Mouse (Mus musculus): ENCODE data around the gene BC030499. TPM values are rescaled to one million over a fixed set of nuclear protein-coding genes. Genes with fewer than 3 reads are reported as not detected.
"Not testable (repeated sequence)": the region's sequence is repeated elsewhere in the genome, so short reads cannot be mapped to it uniquely, and the experiment has no call there.

The BC030499 gene
- polyA plus RNA-seq, 1 experiment from 2014 or later, result 0.29 TPM

DNA sequence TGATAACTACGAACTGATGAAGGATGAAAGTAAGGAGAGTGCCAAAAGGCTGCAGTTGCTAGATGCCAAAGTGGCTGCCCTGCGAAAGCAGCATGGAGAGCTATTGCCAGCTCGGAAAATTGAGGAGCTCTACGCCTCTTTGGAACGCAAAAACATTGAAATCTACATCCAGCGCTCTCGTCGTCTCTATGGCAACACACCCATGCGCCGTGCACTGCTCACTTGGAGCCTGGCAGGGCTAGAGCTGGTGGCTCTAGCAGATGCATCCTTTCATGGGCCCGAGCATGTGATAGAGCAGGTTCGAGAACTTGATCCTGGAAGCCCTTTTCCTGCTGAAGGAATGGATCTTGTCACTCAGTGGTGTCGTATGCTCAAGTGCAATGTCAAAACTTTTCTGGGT lies 18.7 kb upstream of the BC030499 start:
- no peak for ATAC-seq (ENCODE audit: low FRiP score, low read depth)
- Histone ChIP-seq H3K4me1 (no peaks in the 10 kb centered on the region), H3K36me3 (peaks cover 90% of the 10 kb centered on the region), H3K4me2 (replicated peaks) (no peak overlapping the region), H3K27ac (replicated peaks) (no peak overlapping the region), H3K4me3 (no peak overlapping the region), H3K27me3 (no peaks in the 10 kb centered on the region), H3K9ac (replicated peaks) (no peak overlapping the region), H3K9me3 (no peaks in the 10 kb centered on the region)
- WGBS, result 94% methylated on average over 13 of the region's 13 CpGs

DNA sequence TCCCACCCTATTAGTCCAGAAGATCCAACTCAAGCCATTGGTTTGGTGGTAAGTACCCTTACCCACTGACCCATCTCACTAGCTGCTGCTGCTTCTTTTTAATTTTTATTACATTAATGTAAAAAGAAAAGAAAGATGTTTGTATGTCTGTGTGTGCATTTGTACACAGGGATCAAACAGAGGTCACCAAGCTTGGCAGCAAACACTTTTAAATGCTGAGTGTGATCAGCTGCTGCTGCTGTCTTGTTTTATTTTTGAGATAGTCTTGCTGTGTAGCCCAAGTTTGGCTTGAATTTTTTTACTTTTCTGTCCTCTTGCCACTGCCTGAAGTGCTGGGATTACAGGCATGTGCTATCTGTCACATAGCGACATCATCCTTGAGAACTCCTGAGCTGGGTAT lies 15.0 kb upstream of the BC030499 start:
- no peak overlapping the region for H3K4me2 ChIP-seq (replicated peaks)
- H3K27ac ChIP-seq (replicated peaks), result no peak overlapping the region
- H3K27me3 ChIP-seq, result no peaks in the 10 kb centered on the region
- no peak overlapping the region for H3K9ac ChIP-seq (replicated peaks)
- peaks cover 95% of the 10 kb centered on the region for H3K36me3 ChIP-seq
- H3K9me3 ChIP-seq, result no peaks in the 10 kb centered on the region
- no peaks in the 10 kb centered on the region for H3K4me1 ChIP-seq
- no peak for ATAC-seq (ENCODE audit: low FRiP score, low read depth)
- 96% methylated on average over 1 of the region's 1 CpGs for WGBS
- H3K4me3 ChIP-seq, result no peak overlapping the region

DNA sequence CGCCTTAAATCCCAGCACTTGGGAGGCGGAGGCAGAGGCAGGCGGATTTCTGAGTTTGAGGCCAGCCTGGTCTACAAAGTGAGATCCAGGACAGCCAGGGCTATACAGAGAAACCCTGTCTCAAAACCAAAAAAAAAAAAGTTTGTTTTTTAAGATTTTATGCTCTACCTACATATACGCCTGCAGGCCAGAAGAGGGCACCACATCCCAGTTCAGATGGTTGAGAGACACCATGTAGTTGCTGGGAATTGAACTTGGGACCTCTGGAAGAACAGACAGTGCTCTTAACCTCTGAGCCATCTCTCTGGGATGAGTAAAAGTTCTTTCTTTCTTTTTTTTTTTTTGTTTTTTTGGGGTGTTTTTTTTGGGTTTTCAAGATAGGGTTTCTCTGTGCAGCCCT lies 14.5 kb upstream of the BC030499 start:
- H3K27me3 ChIP-seq; H3K4me1 ChIP-seq; ATAC-seq (ENCODE audit: low FRiP score, low read depth); H3K9me3 ChIP-seq; H3K27ac ChIP-seq (replicated peaks); H3K4me3 ChIP-seq; H3K4me2 ChIP-seq (replicated peaks); H3K9ac ChIP-seq (replicated peaks): not testable (repeated sequence)
- peaks cover 95% of the 10 kb centered on the region for H3K36me3 ChIP-seq
- 89% methylated on average over 4 of the region's 4 CpGs for WGBS

DNA sequence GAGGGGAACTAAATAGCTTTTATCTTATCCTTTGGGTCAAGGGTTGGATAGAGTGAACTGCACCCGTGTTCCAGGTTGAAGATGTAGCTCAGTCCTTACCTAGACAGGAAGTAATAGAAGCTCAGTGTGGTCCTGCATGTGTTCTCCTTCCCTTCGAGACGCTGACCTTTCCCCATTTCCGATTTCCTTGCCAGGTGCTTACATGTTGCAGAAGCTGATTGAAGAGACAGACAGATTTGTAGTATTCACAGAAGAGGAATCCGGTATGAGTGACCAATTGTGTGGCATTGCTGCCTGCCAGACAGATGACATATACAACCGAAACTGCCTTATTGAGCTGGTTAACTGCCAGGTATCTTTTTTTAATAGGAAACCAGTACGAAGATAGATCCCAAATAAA lies 11.8 kb upstream of the BC030499 start:
- WGBS, result 90% methylated on average over 7 of the region's 7 CpGs
- H3K36me3 ChIP-seq, result peaks cover 95% of the 10 kb centered on the region
- no peak for ATAC-seq (ENCODE audit: low FRiP score, low read depth)
- no peak overlapping the region for H3K4me2 ChIP-seq (replicated peaks)
- no peak overlapping the region for H3K4me3 ChIP-seq
- no peaks in the 10 kb centered on the region for H3K9me3 ChIP-seq
- no peaks in the 10 kb centered on the region for H3K4me1 ChIP-seq
- H3K9ac ChIP-seq (replicated peaks), result no peak overlapping the region
- H3K27ac ChIP-seq (replicated peaks), result no peak overlapping the region
- no peaks in the 10 kb centered on the region for H3K27me3 ChIP-seq

DNA sequence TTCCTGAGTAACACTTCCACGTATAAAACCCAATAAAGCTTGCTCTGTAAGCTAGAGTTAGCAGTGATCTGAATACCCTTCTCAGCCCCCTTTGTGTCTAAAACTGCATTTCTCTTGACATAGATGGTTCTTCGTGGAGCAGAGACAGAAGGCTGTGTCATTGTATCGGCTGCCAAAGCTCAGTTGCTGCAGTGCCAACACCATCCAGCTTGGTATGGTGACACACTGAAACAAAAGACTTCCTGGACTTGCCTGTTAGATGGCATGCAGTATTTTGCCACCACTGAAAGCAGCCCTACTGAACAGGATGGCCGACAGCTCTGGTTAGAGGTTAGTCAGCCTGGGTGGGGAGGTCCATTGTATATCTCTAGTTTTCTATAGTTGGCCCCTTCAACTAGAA lies 11.1 kb upstream of the BC030499 start:
- Histone ChIP-seq H3K27ac (replicated peaks) (no peak overlapping the region), H3K9ac (replicated peaks) (no peak overlapping the region), H3K4me1 (no peaks in the 10 kb centered on the region), H3K9me3 (no peaks in the 10 kb centered on the region), H3K36me3 (peaks cover 95% of the 10 kb centered on the region), H3K4me3 (no peak overlapping the region), H3K4me2 (replicated peaks) (no peak overlapping the region), H3K27me3 (no peaks in the 10 kb centered on the region)
- ATAC-seq (ENCODE audit: low FRiP score, low read depth), result no peak
- 90% methylated on average over 4 of the region's 4 CpGs for WGBS

DNA sequence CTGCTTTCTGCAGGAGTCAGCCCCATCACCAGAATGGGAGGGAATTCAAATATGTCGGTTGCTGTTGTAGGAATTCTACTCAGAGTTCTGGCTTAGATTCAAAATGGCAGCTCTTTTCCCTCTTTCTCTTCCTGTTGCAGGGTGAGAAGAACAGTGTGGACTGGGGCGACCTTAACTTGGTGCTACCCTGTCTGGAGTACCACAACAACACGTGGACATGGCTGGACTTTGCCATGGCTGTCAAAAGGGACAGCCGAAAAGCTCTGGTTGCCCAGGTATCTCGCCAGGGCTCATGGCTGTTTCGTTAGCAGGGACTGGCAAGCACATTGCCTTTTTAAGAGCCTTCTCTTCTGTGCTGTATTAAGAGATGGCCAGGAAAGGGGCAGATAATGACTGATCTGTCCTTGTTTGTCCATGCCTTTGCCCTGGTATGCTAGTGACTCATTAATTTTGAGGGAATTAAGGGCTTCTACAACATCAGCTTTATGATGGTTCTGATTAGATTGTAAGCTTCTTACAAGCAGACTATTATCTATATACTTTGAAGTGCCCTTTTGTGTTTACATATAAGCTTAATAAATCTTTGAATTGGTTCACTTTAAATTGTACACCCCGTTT lies 1.4 kb upstream of the BC030499 start:
- ATAC-seq (ENCODE audit: low FRiP score, low read depth), result no peak
- 92% methylated on average over 7 of the region's 7 CpGs for WGBS
- peaks cover 78% of the 10 kb centered on the region for H3K36me3 ChIP-seq

GRCm38 (mm10) chr11:78294585-78294984 lies 3.9 kb downstream of the BC030499 start:
- no peak for ATAC-seq (ENCODE audit: low FRiP score, low read depth)
- H3K9me3 ChIP-seq, result no peaks in the 10 kb centered on the region
- H3K27me3 ChIP-seq, result no peaks in the 10 kb centered on the region
- no peak overlapping the region for H3K27ac ChIP-seq (replicated peaks)
- peaks cover 28% of the 10 kb centered on the region for H3K36me3 ChIP-seq
- no peak overlapping the region for H3K9ac ChIP-seq (replicated peaks)
- WGBS, result 93% methylated on average over 6 of the region's 6 CpGs
- no peaks in the 10 kb centered on the region for H3K4me1 ChIP-seq
- no peak overlapping the region for H3K4me3 ChIP-seq
- no peak overlapping the region for H3K4me2 ChIP-seq (replicated peaks)

More for the DNA sequence above, 1.4 kb upstream of the BC030499 start:
- H3K27ac ChIP-seq (replicated peaks), result no peak overlapping the region
- H3K27me3 ChIP-seq, result no peaks in the 10 kb centered on the region
- no peak overlapping the region for H3K4me3 ChIP-seq
- H3K9me3 ChIP-seq, result no peaks in the 10 kb centered on the region
- H3K9ac ChIP-seq (replicated peaks), result no peak overlapping the region
- no peaks in the 10 kb centered on the region for H3K4me1 ChIP-seq
- no peak overlapping the region for H3K4me2 ChIP-seq (replicated peaks)

- no peak for ATAC-seq (ENCODE audit: low FRiP score, low read depth)
- peak overlapping the region; percentile 20; the same call in 1 of the 2 replicates for H3K27ac ChIP-seq (replicated peaks)
- H3K36me3 ChIP-seq, result peaks cover 28% of the 10 kb centered on the region
- peaks cover 11% of the 10 kb centered on the region; the same call in 1 of the 2 replicates for H3K4me1 ChIP-seq
- H3K4me2 ChIP-seq (replicated peaks), result peak overlapping the region; percentile 89
- H3K4me3 ChIP-seq, result peak overlapping the region; percentile 85
- peak overlapping the region; percentile 31 for H3K9ac ChIP-seq (replicated peaks)
- no peaks in the 10 kb centered on the region for H3K27me3 ChIP-seq
- WGBS, result 79% methylated on average over 7 of the region's 7 CpGs
- H3K9me3 ChIP-seq, result no peaks in the 10 kb centered on the region
Observed at GRCm38 (mm10) chr11:78300917-78301316, 10.3 kb downstream of the BC030499 start.

GRCm38 (mm10) chr11:78301357-78302084 lies 10.9 kb downstream of the BC030499 start, which contains the start of gene Spag5:
Spag5 (plus strand) TSS chr11:78301529.
- H3K9ac ChIP-seq (replicated peaks), result peak within 1 kb of the TSS; percentile 69
- H3K27me3 ChIP-seq, result no peaks in the 10 kb centered on the region
- peak within 1 kb of the TSS; percentile 89 for H3K4me2 ChIP-seq (replicated peaks)
- ATAC-seq (ENCODE audit: low FRiP score, low read depth), result peak; percentile 99
- H3K9me3 ChIP-seq, result no peaks in the 10 kb centered on the region
- peaks cover 16% of the 10 kb centered on the region for H3K4me1 ChIP-seq
- H3K4me3 ChIP-seq, result peak within 1 kb of the TSS; percentile 85
- WGBS, result under 1% methylated on average over 49 of the region's 49 CpGs
- peaks cover 34% of the 10 kb centered on the region for H3K36me3 ChIP-seq
- peak within 1 kb of the TSS; percentile 61; the same call in 1 of the 2 replicates for H3K27ac ChIP-seq (replicated peaks)

DNA sequence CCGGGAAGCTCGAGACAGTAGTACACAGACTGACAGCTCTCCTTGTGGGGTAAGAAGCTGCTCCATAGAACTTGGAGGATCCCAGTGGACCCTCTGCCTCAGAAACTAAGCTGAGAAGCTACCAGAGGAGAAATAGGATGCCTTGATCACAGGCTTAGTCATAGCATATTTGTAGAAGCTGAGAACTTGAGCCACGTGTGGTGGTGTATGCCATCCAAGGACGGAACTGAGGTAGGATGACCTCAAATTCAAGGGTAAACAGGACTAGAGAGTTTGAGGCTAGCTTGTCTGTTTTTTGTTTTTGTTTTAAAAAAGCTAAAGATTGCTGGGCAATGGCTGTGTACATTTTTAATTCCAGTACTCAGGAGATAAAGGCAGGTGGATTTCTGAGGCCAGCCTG lies 14.6 kb downstream of the BC030499 start:
- ATAC-seq (ENCODE audit: low FRiP score, low read depth), result no peak
- Histone ChIP-seq H3K9me3 (no peaks in the 10 kb centered on the region), H3K9ac (replicated peaks) (no peak overlapping the region), H3K4me2 (replicated peaks) (no peak overlapping the region; the same call in 1 of the 2 replicates), H3K27me3 (no peaks in the 10 kb centered on the region), H3K36me3 (peaks cover 58% of the 10 kb centered on the region), H3K27ac (replicated peaks) (no peak overlapping the region), H3K4me3 (no peak overlapping the region), H3K4me1 (peaks cover 19% of the 10 kb centered on the region)
- 93% methylated on average over 4 of the region's 4 CpGs for WGBS

- no peak overlapping the region for H3K4me3 ChIP-seq
- H3K4me1 ChIP-seq, result peaks cover 8% of the 10 kb centered on the region; the same call in 1 of the 2 replicates
- ATAC-seq (ENCODE audit: low FRiP score, low read depth), result no peak
- whole genome bisulfite sequencing, result 86% methylated on average over 8 of the region's 8 CpGs
- H3K4me2 ChIP-seq (replicated peaks), result no peak overlapping the region
- H3K27ac ChIP-seq (replicated peaks), result no peak overlapping the region
- no peak overlapping the region for H3K9ac ChIP-seq (replicated peaks)
- H3K27me3 ChIP-seq, result no peaks in the 10 kb centered on the region
- H3K9me3 ChIP-seq, result no peaks in the 10 kb centered on the region
- H3K36me3 ChIP-seq, result peaks cover 78% of the 10 kb centered on the region
Observed at GRCm38 (mm10) chr11:78310861-78311511, 20.3 kb downstream of the BC030499 start.

GRCm38 (mm10) chr11:78313662-78314061 lies 23.0 kb downstream of the BC030499 start:
- WGBS, result 96% methylated on average over 2 of the region's 2 CpGs
- Histone ChIP-seq H3K4me1 (no peaks in the 10 kb centered on the region), H3K9ac (replicated peaks) (no peak overlapping the region), H3K36me3 (peaks cover 81% of the 10 kb centered on the region), H3K27me3 (no peaks in the 10 kb centered on the region), H3K4me2 (replicated peaks) (no peak overlapping the region), H3K27ac (replicated peaks) (no peak overlapping the region), H3K4me3 (no peak overlapping the region), H3K9me3 (no peaks in the 10 kb centered on the region)
- no peak for ATAC-seq (ENCODE audit: low FRiP score, low read depth)

Measured in midbrain, embryonic 12.5 days (tissue).